Mouse (Mus musculus) heart, embryonic 12.5 days (tissue): ENCODE measurements around the gene Togaram2. TPM values are rescaled to one million over a fixed set of nuclear protein-coding genes. Genes with fewer than 3 reads are reported as not detected.
"Not testable (repeated sequence)": the region's sequence is repeated elsewhere in the genome, so short reads cannot be mapped to it uniquely, and the experiment has no call there.

Experiments
- ATAC-seq: fragments of 200-750 bp; cut with Nextera tagmentation; 2 replicates; pipeline ENCODE4 v1.8.0; 2017; ENCODE audit warnings: moderate TSS enrichment, moderate library complexity; ENCODE audit not compliant: insufficient number of reproducible peaks, low FRiP score
- H3K27ac ChIP-seq: fragments of 300-500 bp; sonication (generic); 2 replicates; pipeline ENCODE4 v1.5.1; 2016; ENCODE audit warnings: mild to moderate bottlenecking, moderate library complexity; ENCODE audit not compliant: poor library complexity, severe bottlenecking
- H3K27me3 ChIP-seq: fragments of 300-500 bp; sonication (generic); replicated peaks from 2 replicates; pipeline ENCODE4 v1.6.1; 2016; ENCODE audit warnings: mild to moderate bottlenecking, moderate library complexity
- H3K36me3 ChIP-seq: fragments of 300-500 bp; sonication (generic); 2 replicates; pipeline ENCODE4 v1.6.1; 2016; ENCODE audit warnings: mild to moderate bottlenecking, moderate library complexity
- H3K4me1 ChIP-seq: fragments of 300-500 bp; sonication (generic); replicated peaks from 2 replicates; pipeline ENCODE4 v1.6.1; 2016; ENCODE audit warnings: mild to moderate bottlenecking
- H3K4me2 ChIP-seq: fragments of 300-500 bp; sonication (generic); 2 replicates; pipeline ENCODE4 v1.6.1; 2016; ENCODE audit warnings: mild to moderate bottlenecking, moderate library complexity
- H3K4me3 ChIP-seq: fragments of 300-500 bp; sonication (generic); 2 replicates; pipeline ENCODE4 v1.5.1; 2016; ENCODE audit warnings: mild to moderate bottlenecking
- H3K9ac ChIP-seq: fragments of 300-500 bp; sonication (generic); 2 replicates; pipeline ENCODE4 v1.6.1; 2016; ENCODE audit warnings: mild to moderate bottlenecking, moderate library complexity
- H3K9me3 ChIP-seq: fragments of 300-500 bp; sonication (generic); replicated peaks from 2 replicates; pipeline ENCODE4 v1.6.1; 2016; ENCODE audit warnings: mild to moderate bottlenecking, moderate library complexity
- WGBS: fragments of 180-500 bp; shearing (Covaris S2); methylation state at CpG from one replicate; pipeline ENCODE4 v1.1.7; 2016; 5-methylcytosine and 5-hydroxymethylcytosine counted together
- polyA plus RNA-seq: library from polyadenylated mRNA; unstranded; fragments of >200 nt; fragmentation: Nextera tagmentation; extraction: Ambion mirVana; gene quantifications from 2 replicates; pipeline ENCODE4 v1.2.1, GENCODE M21; 2016

Togaram2 gene
- polyA plus RNA-seq = 2.7 and 2.9 TPM in 2 replicates

- H3K27me3 ChIP-seq = no peaks in the 10 kb centered on the region
- H3K4me1 ChIP-seq = peaks cover 22% of the 10 kb centered on the region; the same call in 1 of the 2 replicates
- H3K4me2 ChIP-seq = no peak within 1 kb of the TSS
- H3K9ac ChIP-seq = no peak within 1 kb of the TSS
- 67% methylated on average over 9 of the region's 9 CpGs for WGBS
- no peaks in the 10 kb centered on the region for H3K9me3 ChIP-seq
- no peak within 1 kb of the TSS for H3K27ac ChIP-seq
- no peaks in the 10 kb centered on the region for H3K36me3 ChIP-seq
- ATAC-seq = no peak
- no peak within 1 kb of the TSS for H3K4me3 ChIP-seq
Measured at GRCm38 (mm10) chr17:71673092-71673491, at the start of gene Togaram2. TSS of gene Togaram2 (plus strand) at chr17:71673261.

- no peaks in the 10 kb centered on the region for H3K9me3 ChIP-seq
- no peak overlapping the region for H3K4me3 ChIP-seq
- ATAC-seq = no peak
- no peak overlapping the region for H3K4me2 ChIP-seq
- no peak overlapping the region for H3K27ac ChIP-seq
- H3K27me3 ChIP-seq = no peaks in the 10 kb centered on the region
- 86% methylated on average over 10 of the region's 10 CpGs for WGBS
- peaks cover 1% of the 10 kb centered on the region; the same call in 1 of the 2 replicates for H3K4me1 ChIP-seq
- H3K36me3 ChIP-seq = peaks cover 84% of the 10 kb centered on the region
- H3K9ac ChIP-seq = no peak overlapping the region
Measured at GRCm38 (mm10) chr17:71631806-71632205, 41.3 kb upstream of the Togaram2 start.

- 88% methylated on average over 8 of the region's 8 CpGs for WGBS
- no peak overlapping the region for H3K27ac ChIP-seq
- peaks cover 3% of the 10 kb centered on the region; the same call in 1 of the 2 replicates for H3K4me1 ChIP-seq
- peaks cover 86% of the 10 kb centered on the region for H3K36me3 ChIP-seq
- no peak overlapping the region for H3K4me2 ChIP-seq
- no peak overlapping the region for H3K4me3 ChIP-seq
- no peak for ATAC-seq
- H3K9ac ChIP-seq = no peak overlapping the region
- no peaks in the 10 kb centered on the region for H3K27me3 ChIP-seq
- no peaks in the 10 kb centered on the region for H3K9me3 ChIP-seq
Measured at GRCm38 (mm10) chr17:71633350-71633749, 39.7 kb upstream of the Togaram2 start.

DNA sequence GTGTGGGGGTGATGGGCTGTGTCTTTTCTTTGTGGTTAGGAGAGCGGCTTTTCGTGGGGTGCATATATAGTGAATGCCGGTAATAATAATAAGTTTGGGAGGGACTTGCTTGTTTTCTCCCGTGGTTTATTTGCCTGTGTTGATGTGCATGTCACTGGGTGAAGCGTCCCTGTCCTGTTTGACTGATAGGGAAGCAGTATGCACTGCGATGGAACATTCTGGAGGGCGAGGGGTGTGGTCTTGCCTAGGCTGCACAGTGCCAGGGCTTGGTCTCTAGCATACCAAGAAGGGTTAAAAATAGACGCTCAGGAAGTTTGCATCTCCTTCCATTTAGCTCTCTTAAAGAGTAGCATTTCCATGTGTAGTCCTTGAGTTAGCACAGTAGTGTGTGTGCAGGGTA, 36.3 kb upstream of the Togaram2 start:
- peaks cover 88% of the 10 kb centered on the region for H3K36me3 ChIP-seq
- H3K4me2 ChIP-seq = no peak overlapping the region
- H3K9me3 ChIP-seq = no peaks in the 10 kb centered on the region
- no peak overlapping the region for H3K9ac ChIP-seq
- H3K4me1 ChIP-seq = peaks cover 3% of the 10 kb centered on the region; the same call in 1 of the 2 replicates
- no peak overlapping the region for H3K27ac ChIP-seq
- H3K4me3 ChIP-seq = no peak overlapping the region
- no peaks in the 10 kb centered on the region for H3K27me3 ChIP-seq
- ATAC-seq = no peak
- 82% methylated on average over 8 of the region's 8 CpGs for WGBS

- no peak overlapping the region for H3K27ac ChIP-seq
- H3K9ac ChIP-seq = no peak overlapping the region
- H3K4me2 ChIP-seq = no peak overlapping the region
- H3K36me3 ChIP-seq = peaks cover 91% of the 10 kb centered on the region
- no peaks in the 10 kb centered on the region for H3K27me3 ChIP-seq
- peaks cover 3% of the 10 kb centered on the region; the same call in 1 of the 2 replicates for H3K4me1 ChIP-seq
- H3K4me3 ChIP-seq = no peak overlapping the region
- whole genome bisulfite sequencing = 83% methylated on average over 4 of the region's 4 CpGs
- no peak for ATAC-seq
- H3K9me3 ChIP-seq = no peaks in the 10 kb centered on the region
Measured at GRCm38 (mm10) chr17:71637750-71638265, 35.3 kb upstream of the Togaram2 start.

DNA sequence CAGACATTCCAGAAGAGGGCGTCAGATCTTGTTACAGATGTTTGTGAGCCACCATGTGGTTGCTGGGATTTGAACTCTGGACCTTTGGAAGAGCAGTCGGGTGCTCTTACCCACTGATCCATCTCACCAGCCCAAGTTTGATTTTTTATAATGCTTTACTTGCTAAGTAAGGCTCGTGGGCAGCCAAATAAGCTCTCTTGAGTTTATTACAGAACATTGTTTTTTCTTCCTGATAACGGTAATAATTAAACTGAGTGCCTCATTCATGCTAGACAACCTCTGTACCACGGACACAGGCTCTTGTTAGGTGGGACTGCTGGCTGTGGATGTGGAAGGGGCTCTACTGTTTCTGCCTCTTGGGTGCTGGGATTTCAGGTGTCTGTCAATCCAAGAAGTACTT, 34.0 kb upstream of the Togaram2 start:
- not testable (repeated sequence) for H3K4me1 ChIP-seq, H3K27ac ChIP-seq, ATAC-seq, H3K27me3 ChIP-seq, H3K4me3 ChIP-seq, H3K9ac ChIP-seq, H3K4me2 ChIP-seq, H3K9me3 ChIP-seq
- WGBS = 80% methylated on average over 5 of the region's 5 CpGs
- peaks cover 86% of the 10 kb centered on the region for H3K36me3 ChIP-seq

- H3K36me3 ChIP-seq = peaks cover 81% of the 10 kb centered on the region
- ATAC-seq = no peak
- WGBS = 88% methylated on average over 9 of the region's 9 CpGs
Measured at GRCm38 (mm10) chr17:71640421-71641085, 32.5 kb upstream of the Togaram2 start.

DNA sequence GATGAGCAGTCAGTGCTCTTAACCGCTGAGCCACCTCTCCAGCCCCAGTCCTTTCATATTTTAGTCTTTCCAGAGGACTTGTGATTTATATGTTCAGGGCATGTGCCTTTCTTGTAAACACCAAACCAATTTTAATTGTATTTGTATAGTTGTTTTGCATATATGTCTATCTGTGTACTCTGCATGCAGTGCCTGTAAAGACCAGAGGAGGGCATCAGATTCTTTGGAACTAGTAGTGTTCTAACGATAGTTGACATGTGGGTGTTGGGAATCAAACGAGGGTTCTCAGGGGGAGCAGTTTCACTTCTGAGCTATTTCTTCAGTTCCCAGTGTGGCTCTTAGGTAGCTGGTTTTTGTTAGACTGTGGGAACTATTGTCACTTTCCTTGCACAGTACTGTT, 30.9 kb upstream of the Togaram2 start:
- Histone ChIP-seq H3K9me3 (no peaks in the 10 kb centered on the region), H3K4me2 (no peak overlapping the region), H3K4me1 (no peaks in the 10 kb centered on the region), H3K27ac (no peak overlapping the region), H3K9ac (no peak overlapping the region), H3K36me3 (peaks cover 76% of the 10 kb centered on the region), H3K27me3 (no peaks in the 10 kb centered on the region), H3K4me3 (no peak overlapping the region)
- ATAC-seq = no peak
- 88% methylated on average over 3 of the region's 3 CpGs for WGBS

More at GRCm38 (mm10) chr17:71640421-71641085, 32.5 kb upstream of the Togaram2 start:
- H3K4me3 ChIP-seq = no peak overlapping the region
- no peak overlapping the region for H3K27ac ChIP-seq
- peaks cover 3% of the 10 kb centered on the region; the same call in 1 of the 2 replicates for H3K4me1 ChIP-seq
- no peaks in the 10 kb centered on the region for H3K27me3 ChIP-seq
- H3K4me2 ChIP-seq = no peak overlapping the region
- H3K9ac ChIP-seq = no peak overlapping the region
- no peaks in the 10 kb centered on the region for H3K9me3 ChIP-seq

GRCm38 (mm10) chr17:71650011-71650410, 23.1 kb upstream of the Togaram2 start:
- 91% methylated on average over 9 of the region's 9 CpGs for WGBS
- Histone ChIP-seq H3K9me3 (no peaks in the 10 kb centered on the region), H3K27ac (no peak overlapping the region), H3K27me3 (no peaks in the 10 kb centered on the region), H3K4me3 (no peak overlapping the region), H3K4me1 (no peaks in the 10 kb centered on the region), H3K4me2 (no peak overlapping the region), H3K36me3 (peaks cover 72% of the 10 kb centered on the region), H3K9ac (no peak overlapping the region)
- ATAC-seq = no peak

DNA sequence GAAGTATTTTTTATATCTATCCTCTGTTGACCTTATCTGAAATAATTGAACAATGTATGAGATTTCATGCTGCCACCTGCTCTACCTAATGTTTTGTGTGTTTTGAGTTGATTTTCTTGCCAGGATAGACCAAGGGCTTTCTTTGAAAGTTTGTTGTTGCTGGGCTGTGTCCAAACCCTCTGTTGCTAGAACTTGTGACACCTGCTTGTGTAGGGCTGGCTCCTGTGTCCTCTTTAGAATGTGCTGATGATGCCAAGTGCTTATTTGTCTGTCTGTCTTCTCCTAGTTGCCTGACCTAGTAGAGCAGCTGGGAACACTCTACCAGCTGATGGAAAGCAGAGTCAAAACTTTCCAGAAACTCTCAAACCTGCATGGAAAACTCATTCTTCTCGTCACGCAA, 20.6 kb upstream of the Togaram2 start:
- no peaks in the 10 kb centered on the region for H3K4me1 ChIP-seq
- H3K4me3 ChIP-seq = no peak overlapping the region
- no peak for ATAC-seq
- H3K27ac ChIP-seq = no peak overlapping the region
- H3K36me3 ChIP-seq = peaks cover 75% of the 10 kb centered on the region
- H3K27me3 ChIP-seq = no peaks in the 10 kb centered on the region
- no peak overlapping the region for H3K9ac ChIP-seq
- 88% methylated on average over 2 of the region's 2 CpGs for WGBS
- no peaks in the 10 kb centered on the region for H3K9me3 ChIP-seq
- no peak overlapping the region for H3K4me2 ChIP-seq

GRCm38 (mm10) chr17:71652934-71653333, 20.1 kb upstream of the Togaram2 start:
- no peak overlapping the region for H3K9ac ChIP-seq
- H3K4me3 ChIP-seq = no peak overlapping the region
- H3K27ac ChIP-seq = no peak overlapping the region
- 85% methylated on average over 5 of the region's 5 CpGs for WGBS
- no peaks in the 10 kb centered on the region for H3K9me3 ChIP-seq
- H3K4me1 ChIP-seq = no peaks in the 10 kb centered on the region
- no peak for ATAC-seq
- H3K27me3 ChIP-seq = no peaks in the 10 kb centered on the region
- H3K4me2 ChIP-seq = no peak overlapping the region
- peaks cover 77% of the 10 kb centered on the region for H3K36me3 ChIP-seq
